Comparison of ENCODE assay signal across 1 mouse cellular context in the genomic region with DNA sequence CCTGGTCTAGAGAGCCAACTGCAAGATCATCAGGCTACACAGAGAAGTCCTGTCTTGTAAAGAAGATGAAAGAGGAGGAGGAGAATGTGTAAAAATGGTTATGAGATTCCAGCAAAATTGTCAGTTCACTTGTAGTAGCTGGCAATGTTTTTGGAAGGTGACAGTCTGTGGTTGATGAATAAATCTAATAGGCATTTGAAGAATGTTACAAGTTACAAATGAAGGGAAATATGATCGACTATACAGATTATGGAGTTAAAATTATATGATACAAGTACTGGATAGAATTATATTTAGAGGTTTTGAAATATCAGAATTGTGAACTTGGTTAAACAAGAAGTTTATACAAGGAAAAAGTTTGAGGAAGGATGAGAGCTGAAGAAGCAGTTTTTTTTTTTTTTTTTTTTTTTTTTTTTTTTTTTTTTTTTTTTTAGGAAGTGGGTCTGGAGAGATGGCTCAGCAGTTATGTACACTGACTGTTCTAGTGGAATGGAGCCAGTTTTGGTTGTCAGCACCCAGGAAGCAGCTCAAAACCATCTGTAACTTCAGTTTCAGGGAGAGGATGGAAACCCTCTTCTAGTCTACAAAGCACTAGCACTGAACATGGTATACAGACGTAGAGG.
TF ChIP-seq lines count a peak whose summit lies in the region.

No protein-coding gene starts in this region.

TF ChIP-seq in MEL, 35 proteins besides CTCF, POLR2A, EP300 and RAD21 (continued from another document):
- TF ChIP-seq ZC3H11A (IDR thresholded peaks at IDR 0.05; ENCODE audit: low read depth, low read length) (no peak), ETS1 (IDR thresholded peaks at IDR 0.05; ENCODE audit: low read depth, low read length) (peak; percentile 26; the same call in 1 of the 2 replicates), POLR2AphosphoS2 (IDR thresholded peaks at IDR 0.05; ENCODE audit: low read length) (no peak), SMC3 (IDR thresholded peaks at IDR 0.05; ENCODE audit: low read depth, low read length) (no peak), UBTF (IDR thresholded peaks at IDR 0.05; ENCODE audit: borderline replicate concordance, insufficient read depth, low read depth, low read length) (no peak), POLR2AphosphoS5 (IDR thresholded peaks at IDR 0.05; ENCODE audit: borderline replicate concordance, low read depth, low read length) (no peak), NELFE (IDR thresholded peaks at IDR 0.05; ENCODE audit: low read depth, low read length) (no peak)
TF ChIP-seq in MEL: peak in this region for 2.
